Mouse (Mus musculus) neural tube, embryonic 12.5 days (tissue): ENCODE measurements around the gene Robo2. TPM values are rescaled to one million over a fixed set of nuclear protein-coding genes. Genes with fewer than 3 reads are reported as not detected.

Experiments
- ATAC-seq: fragments of 200-750 bp; cut with Nextera tagmentation; 2 replicates; pipeline ENCODE4 v1.8.0; 2017; ENCODE audit warnings: low read depth, mild to moderate bottlenecking, moderate TSS enrichment, moderate library complexity; ENCODE audit not compliant: low FRiP score
- H3K27ac ChIP-seq: fragments of 300-500 bp; sonication (generic); 2 replicates; pipeline ENCODE4 v1.5.1; 2016
- H3K27me3 ChIP-seq: fragments of 300-500 bp; sonication (generic); replicated peaks from 2 replicates; pipeline ENCODE4 v1.6.1; 2016; ENCODE audit warnings: mild to moderate bottlenecking
- H3K36me3 ChIP-seq: fragments of 300-500 bp; sonication (generic); 2 replicates; pipeline ENCODE4 v1.6.1; 2016; ENCODE audit warnings: mild to moderate bottlenecking
- H3K4me1 ChIP-seq: fragments of 300-500 bp; sonication (generic); 2 replicates; pipeline ENCODE4 v1.6.1; 2016
- H3K4me2 ChIP-seq: fragments of 300-500 bp; sonication (generic); replicated peaks from 2 replicates; pipeline ENCODE4 v1.6.1; 2016; ENCODE audit warnings: mild to moderate bottlenecking
- H3K4me3 ChIP-seq: fragments of 300-500 bp; sonication (generic); 2 replicates; pipeline ENCODE4 v1.5.1; 2016
- H3K9ac ChIP-seq: fragments of 300-500 bp; sonication (generic); 2 replicates; pipeline ENCODE4 v1.6.1; 2016; ENCODE audit warnings: mild to moderate bottlenecking
- H3K9me3 ChIP-seq: fragments of 300-500 bp; sonication (generic); 2 replicates; pipeline ENCODE4 v1.6.1; 2016; ENCODE audit warnings: mild to moderate bottlenecking
- WGBS: fragments of 180-500 bp; shearing (Covaris S2); methylation state at CpG from one replicate; pipeline ENCODE4 v1.1.7; 2016; 5-methylcytosine and 5-hydroxymethylcytosine counted together
- polyA plus RNA-seq: library from polyadenylated mRNA; unstranded; fragments of >200 nt; fragmentation: Nextera tagmentation; extraction: Ambion mirVana; gene quantifications from 2 replicates; pipeline ENCODE4 v1.2.1, GENCODE M21; 2016

Robo2 gene
- polyA plus RNA-seq, 1 experiment from 2014 or later: 64.0 TPM

DNA sequence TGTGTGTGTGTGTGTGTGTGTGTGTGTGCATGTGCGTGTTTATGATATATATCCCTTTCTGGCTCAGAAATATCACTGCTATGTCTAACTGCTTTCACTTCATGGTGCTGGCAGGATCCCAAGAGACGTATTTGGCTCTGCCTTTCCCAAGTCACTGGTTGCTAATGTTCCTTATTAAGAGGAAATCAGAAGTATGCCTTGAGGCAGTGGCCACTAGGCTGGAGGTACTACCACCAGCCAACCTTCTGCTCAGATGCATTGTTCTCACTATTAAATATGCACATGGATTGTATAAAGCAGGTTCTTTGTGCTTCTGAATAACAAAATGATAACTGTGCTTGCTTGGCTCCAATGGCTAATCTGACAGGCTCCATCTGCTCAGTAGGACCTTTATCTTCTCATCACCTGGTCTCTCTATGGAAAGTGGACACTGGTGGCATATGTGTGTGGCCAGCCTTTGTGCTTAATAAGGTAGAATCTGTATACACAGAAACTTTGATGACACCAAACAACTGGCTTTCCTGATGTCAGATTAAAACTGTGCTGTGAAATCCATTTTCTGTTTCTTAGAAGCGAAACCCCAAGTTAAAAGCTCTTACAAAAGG is 229.0 kb downstream of the Robo2 start:
- WGBS: 80% methylated on average over 3 of the region's 3 CpGs
- H3K4me1 ChIP-seq: peaks cover 8% of the 10 kb centered on the region
- H3K27me3 ChIP-seq: no peaks in the 10 kb centered on the region
- H3K27ac ChIP-seq: no peak overlapping the region
- H3K36me3 ChIP-seq: no peaks in the 10 kb centered on the region
- ATAC-seq: no peak
- H3K9me3 ChIP-seq: no peaks in the 10 kb centered on the region
- no peak overlapping the region for H3K4me3 ChIP-seq
- H3K4me2 ChIP-seq: no peak overlapping the region
- no peak overlapping the region for H3K9ac ChIP-seq

DNA sequence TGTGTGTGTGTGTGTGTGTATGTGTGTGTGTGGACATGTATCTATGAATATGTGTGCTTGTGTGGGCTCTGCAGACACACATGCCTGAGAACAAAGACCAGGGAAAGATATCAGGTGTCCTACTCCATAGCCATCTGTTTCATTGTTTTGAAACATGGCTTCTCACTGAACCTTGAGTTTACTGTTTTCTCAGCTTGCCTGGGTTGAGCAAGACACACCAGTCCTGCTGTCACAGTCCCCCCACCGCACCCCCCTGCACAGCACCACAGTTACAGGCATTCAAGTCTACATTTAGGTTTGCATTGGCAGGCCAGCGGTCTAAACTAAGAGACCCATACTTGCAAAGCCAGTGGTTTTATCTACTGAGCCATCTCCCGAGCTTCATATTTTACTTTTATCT is 239.0 kb downstream of the Robo2 start:
- H3K4me1 ChIP-seq: no peaks in the 10 kb centered on the region
- H3K36me3 ChIP-seq: no peaks in the 10 kb centered on the region
- H3K27me3 ChIP-seq: no peaks in the 10 kb centered on the region
- no peak for ATAC-seq
- no peak overlapping the region for H3K4me3 ChIP-seq
- H3K4me2 ChIP-seq: no peak overlapping the region
- no peak overlapping the region for H3K27ac ChIP-seq
- H3K9ac ChIP-seq: no peak overlapping the region
- 74% methylated on average over 3 of the region's 3 CpGs for WGBS
- no peaks in the 10 kb centered on the region for H3K9me3 ChIP-seq

DNA sequence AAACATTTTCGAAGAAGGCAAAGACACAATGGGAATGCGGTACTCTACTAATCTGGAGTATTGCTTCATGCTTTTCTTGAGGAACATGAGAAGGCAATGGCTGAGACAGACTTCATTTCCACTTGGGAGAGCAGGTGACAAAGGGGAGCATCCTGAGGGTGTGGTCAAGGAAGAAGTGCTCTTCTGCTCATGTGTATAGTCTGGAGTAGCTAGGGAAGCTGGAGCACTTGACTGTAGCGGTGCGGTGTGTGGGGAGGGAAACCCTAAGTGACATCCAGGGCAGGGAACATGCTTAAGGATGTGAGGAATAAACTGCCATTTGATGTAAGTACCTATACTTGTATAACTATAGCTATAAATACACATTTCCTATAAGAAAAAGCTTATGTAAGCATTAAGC is 242.0 kb downstream of the Robo2 start:
- ATAC-seq: no peak
- H3K9me3 ChIP-seq: no peaks in the 10 kb centered on the region
- 97% methylated on average over 4 of the region's 4 CpGs for WGBS

DNA sequence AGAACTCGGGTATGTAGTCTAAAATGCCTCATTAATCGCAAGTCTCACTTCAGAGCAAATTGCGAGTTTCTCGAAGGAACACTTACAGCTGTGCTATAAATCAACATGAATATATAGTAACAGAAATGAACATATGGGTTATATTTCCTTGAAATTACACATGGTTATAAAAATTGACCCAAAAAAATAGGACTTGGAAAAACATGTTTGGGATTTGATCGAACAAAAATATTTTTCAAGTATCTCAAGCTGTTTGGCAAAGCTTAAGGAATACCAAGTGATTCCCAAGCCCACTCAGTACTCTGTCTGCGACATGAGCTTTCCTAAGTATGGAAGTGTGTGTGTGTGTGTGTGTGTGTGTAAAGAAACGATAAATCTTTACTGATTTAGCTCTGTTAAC is 242.5 kb downstream of the Robo2 start:
- WGBS: 76% methylated on average over 7 of the region's 7 CpGs
- H3K9ac ChIP-seq: no peak overlapping the region
- no peak for ATAC-seq
- no peak overlapping the region for H3K4me2 ChIP-seq
- no peaks in the 10 kb centered on the region for H3K27me3 ChIP-seq
- H3K4me1 ChIP-seq: no peaks in the 10 kb centered on the region
- H3K9me3 ChIP-seq: no peaks in the 10 kb centered on the region
- H3K36me3 ChIP-seq: no peaks in the 10 kb centered on the region
- no peak overlapping the region for H3K27ac ChIP-seq
- H3K4me3 ChIP-seq: no peak overlapping the region

More for the DNA sequence above, 242.0 kb downstream of the Robo2 start:
- Histone ChIP-seq H3K36me3 (no peaks in the 10 kb centered on the region), H3K4me2 (no peak overlapping the region), H3K4me1 (no peaks in the 10 kb centered on the region), H3K27ac (no peak overlapping the region), H3K27me3 (no peaks in the 10 kb centered on the region), H3K4me3 (no peak overlapping the region), H3K9ac (no peak overlapping the region)

DNA sequence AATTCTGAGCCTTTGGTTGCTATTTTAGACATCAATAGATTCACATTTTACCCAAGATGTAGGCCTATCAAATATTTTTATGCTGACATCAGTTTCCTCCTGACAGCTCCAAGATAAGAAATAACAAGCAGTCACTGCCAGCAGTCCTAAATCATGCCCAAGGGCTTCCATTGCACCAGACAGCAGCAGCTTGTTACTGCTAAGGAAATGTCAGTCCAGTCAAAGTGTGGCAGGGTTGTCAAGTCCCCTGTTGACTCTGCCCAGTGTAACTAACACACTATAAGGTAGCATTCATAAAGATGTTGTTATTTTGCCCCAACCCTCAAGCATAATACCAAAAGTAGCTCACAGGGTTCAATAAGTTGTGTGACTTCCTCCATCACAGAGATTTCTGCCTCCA is 243.8 kb downstream of the Robo2 start:
- H3K9ac ChIP-seq: no peak overlapping the region
- H3K27ac ChIP-seq: no peak overlapping the region
- no peaks in the 10 kb centered on the region for H3K4me1 ChIP-seq
- ATAC-seq: no peak
- H3K27me3 ChIP-seq: no peaks in the 10 kb centered on the region
- H3K4me3 ChIP-seq: no peak overlapping the region
- H3K9me3 ChIP-seq: no peaks in the 10 kb centered on the region
- no peak overlapping the region for H3K4me2 ChIP-seq
- no peaks in the 10 kb centered on the region for H3K36me3 ChIP-seq

DNA sequence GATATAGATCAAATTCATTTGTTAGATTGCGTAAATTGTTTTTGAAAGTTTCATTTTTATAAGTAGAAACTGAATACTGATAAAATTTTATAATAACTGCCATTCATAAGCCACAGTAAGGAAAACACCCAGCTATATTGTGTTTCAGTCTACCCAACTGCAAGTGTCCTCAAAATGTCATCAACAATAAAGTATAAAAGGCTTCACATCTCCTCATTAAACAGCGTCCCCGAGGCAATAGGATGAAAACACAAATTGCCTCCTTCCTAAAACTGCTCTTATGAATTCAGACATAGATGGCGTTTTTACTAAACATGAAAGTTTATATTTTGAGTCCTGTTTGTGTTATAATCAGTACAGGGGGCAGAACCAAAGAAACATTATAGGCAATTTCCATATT is 249.6 kb downstream of the Robo2 start:
- Histone ChIP-seq H3K27me3 (no peaks in the 10 kb centered on the region), H3K27ac (no peak overlapping the region), H3K9ac (no peak overlapping the region), H3K4me2 (no peak overlapping the region), H3K36me3 (no peaks in the 10 kb centered on the region), H3K4me1 (no peaks in the 10 kb centered on the region), H3K9me3 (no peaks in the 10 kb centered on the region), H3K4me3 (no peak overlapping the region)
- ATAC-seq: no peak
- 90% methylated on average over 4 of the region's 4 CpGs for WGBS

DNA sequence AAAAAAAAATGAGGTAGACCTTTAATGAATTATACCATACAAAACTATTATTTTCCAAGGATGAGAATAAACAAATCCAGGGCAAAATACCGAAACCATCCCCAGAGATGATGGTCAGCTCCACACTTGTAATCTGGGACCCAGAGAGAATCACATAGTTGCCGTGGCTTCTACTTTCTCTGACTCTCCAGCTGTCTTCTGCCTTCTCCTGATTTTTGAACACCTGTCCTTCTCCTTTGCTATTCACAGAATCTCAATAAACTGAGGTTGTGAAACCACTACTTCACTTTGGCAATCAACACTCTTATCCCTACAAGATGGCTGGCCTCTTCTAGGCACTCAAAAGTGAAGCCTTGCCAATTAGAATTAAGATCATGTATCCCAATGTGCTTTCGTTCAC is 252.4 kb downstream of the Robo2 start:
- H3K9ac ChIP-seq: no peak overlapping the region
- H3K4me3 ChIP-seq: no peak overlapping the region
- no peak for ATAC-seq
- no peak overlapping the region for H3K4me2 ChIP-seq
- 90% methylated on average over 3 of the region's 3 CpGs for WGBS
- no peaks in the 10 kb centered on the region for H3K36me3 ChIP-seq
- no peaks in the 10 kb centered on the region for H3K27me3 ChIP-seq
- no peaks in the 10 kb centered on the region for H3K4me1 ChIP-seq
- H3K9me3 ChIP-seq: no peaks in the 10 kb centered on the region
- H3K27ac ChIP-seq: no peak overlapping the region

DNA sequence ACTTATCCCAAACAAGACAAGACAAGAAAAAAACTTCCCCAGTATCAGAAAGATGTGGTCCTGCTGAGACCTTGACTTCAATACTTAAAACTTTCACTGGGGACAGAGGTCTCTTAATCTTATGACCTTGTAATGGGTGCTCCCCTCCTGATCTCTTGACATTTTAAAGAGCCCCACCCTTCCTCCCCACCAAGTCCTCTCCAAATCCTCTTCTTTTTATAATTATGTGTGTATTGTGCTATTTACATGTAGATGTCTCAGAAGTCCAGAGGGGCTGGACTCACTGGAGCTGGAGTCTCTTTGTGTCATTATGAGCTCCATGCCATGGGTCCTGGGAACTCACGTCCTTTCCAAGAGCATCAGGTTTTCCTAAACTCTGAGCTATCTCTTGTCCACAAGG is 275.4 kb downstream of the Robo2 start:
- WGBS: 89% methylated on average over 1 of the region's 1 CpGs
- Histone ChIP-seq H3K36me3 (no peaks in the 10 kb centered on the region), H3K27me3 (no peaks in the 10 kb centered on the region), H3K4me3 (no peak overlapping the region), H3K9ac (no peak overlapping the region), H3K4me2 (no peak overlapping the region), H3K4me1 (no peaks in the 10 kb centered on the region), H3K9me3 (no peaks in the 10 kb centered on the region), H3K27ac (no peak overlapping the region)
- ATAC-seq: no peak

DNA sequence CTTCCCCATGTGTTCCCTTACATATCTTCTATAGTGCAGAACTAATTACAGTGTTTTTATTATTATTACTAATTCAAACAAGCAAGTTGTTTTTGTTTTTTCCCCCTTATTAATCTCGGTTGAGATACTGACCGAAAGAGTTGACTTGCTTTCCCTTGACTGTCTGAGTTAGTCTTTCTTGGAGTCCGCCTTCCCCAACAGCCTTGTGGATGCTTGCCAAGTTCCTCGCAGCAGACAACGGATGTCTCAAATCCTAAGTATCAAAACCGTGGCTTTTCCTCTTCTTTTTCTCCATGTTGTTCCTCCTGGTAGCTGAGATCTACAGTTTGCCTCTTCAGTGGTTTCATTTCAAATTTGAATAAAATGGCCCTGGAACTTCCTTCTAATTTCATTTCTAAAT is 278.8 kb downstream of the Robo2 start:
- 91% methylated on average over 6 of the region's 6 CpGs for WGBS
- Histone ChIP-seq H3K9ac (no peak overlapping the region), H3K4me3 (no peak overlapping the region), H3K4me2 (no peak overlapping the region), H3K27ac (no peak overlapping the region), H3K4me1 (no peaks in the 10 kb centered on the region), H3K9me3 (no peaks in the 10 kb centered on the region), H3K36me3 (no peaks in the 10 kb centered on the region), H3K27me3 (no peaks in the 10 kb centered on the region)
- no peak for ATAC-seq

DNA sequence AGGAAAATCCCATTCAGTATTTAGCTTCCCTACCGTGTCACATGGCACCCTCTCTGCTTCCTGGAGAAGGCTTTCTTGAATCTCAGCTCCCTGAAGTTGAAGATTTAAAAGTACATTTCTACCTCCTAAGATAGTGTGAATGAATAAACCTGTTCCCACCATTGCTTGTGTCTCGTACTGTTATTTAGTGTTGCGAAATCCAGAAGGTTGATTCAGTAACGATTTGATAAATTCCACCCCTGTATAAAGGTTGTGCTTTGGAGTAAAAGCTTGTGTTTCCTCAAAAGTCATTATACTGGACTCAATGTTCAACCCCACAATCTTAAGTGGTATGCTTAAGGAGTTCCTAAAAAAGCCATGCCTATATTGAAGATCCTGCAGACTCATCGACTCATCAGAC is 280.3 kb downstream of the Robo2 start:
- ATAC-seq: no peak
- 95% methylated on average over 5 of the region's 5 CpGs for WGBS

DNA sequence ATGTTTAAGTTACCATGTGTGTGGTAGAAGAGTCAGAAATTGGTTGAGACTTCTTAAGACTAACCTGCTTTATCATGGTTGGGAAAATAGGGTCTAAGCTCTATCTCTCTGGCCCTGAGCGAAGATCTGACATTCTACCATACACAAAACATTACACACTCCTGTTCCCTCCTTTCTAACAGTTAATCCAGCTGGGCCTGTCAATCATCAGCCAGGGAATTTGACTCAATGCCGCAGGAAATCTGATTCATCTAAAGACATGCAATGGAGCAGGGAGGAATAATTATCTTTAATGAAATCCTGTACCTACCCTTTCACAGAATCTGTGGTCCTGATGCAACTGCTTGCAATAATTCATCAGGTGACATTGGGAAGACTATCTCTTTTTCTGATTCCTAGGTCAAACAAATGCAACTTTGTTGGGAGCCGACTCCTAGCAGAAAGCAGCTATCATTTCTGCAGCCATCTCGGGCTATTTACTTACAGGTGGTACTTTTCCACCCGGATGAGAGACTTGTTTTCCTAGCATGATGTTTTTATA is 283.1 kb downstream of the Robo2 start:
- no peak for ATAC-seq
- 91% methylated on average over 5 of the region's 5 CpGs for WGBS

More for the DNA sequence above, 280.3 kb downstream of the Robo2 start:
- Histone ChIP-seq H3K4me1 (no peaks in the 10 kb centered on the region), H3K9ac (no peak overlapping the region), H3K36me3 (no peaks in the 10 kb centered on the region), H3K4me3 (no peak overlapping the region), H3K9me3 (no peaks in the 10 kb centered on the region), H3K27me3 (no peaks in the 10 kb centered on the region), H3K27ac (no peak overlapping the region), H3K4me2 (no peak overlapping the region)

DNA sequence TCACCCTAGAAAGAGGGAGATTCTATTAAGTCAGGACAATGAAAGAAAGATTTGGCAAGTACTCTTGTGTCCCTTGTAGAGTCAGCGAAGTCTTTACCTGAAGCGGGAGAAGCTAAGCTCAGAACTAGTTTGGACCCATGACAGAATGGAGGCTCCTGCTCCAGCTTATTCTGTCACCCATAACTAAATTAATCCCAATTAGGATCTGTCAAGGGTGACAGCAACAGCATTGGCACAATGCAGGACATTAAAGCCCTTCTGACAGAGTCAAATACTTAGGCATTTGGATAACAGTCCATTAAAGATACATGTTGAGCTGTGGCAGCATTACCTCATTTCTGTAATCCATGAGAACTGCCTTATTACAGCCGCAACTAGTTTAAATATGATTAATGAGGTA is 298.5 kb downstream of the Robo2 start:
- ATAC-seq: no peak

More for the DNA sequence above, 283.1 kb downstream of the Robo2 start:
- H3K4me2 ChIP-seq: no peak overlapping the region
- H3K9ac ChIP-seq: no peak overlapping the region
- H3K27ac ChIP-seq: no peak overlapping the region
- no peaks in the 10 kb centered on the region for H3K36me3 ChIP-seq
- no peaks in the 10 kb centered on the region for H3K9me3 ChIP-seq
- no peaks in the 10 kb centered on the region for H3K4me1 ChIP-seq
- no peaks in the 10 kb centered on the region for H3K27me3 ChIP-seq
- H3K4me3 ChIP-seq: no peak overlapping the region

DNA sequence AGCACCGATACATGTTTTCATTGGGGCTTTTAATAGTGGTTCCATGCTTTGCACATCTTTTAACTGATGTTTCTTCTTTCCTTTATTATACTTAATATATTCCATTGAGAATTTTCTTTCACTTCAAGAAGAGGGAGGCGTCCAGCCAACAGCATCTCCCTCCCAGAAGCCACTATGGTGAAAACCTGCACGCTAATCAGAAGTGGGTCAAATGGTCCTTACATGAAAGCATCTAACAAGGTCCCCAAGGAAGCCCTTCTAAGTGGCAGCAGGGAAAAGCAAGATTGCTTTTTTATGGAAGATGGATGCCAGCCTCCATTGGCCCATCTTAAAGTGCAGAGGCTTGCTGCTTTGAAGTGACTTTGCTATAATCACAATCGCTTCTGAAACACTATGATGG is 300.5 kb downstream of the Robo2 start:
- Histone ChIP-seq H3K4me3 (no peak overlapping the region), H3K9ac (no peak overlapping the region), H3K4me1 (no peaks in the 10 kb centered on the region), H3K36me3 (no peaks in the 10 kb centered on the region), H3K27ac (no peak overlapping the region), H3K4me2 (no peak overlapping the region), H3K27me3 (no peaks in the 10 kb centered on the region), H3K9me3 (no peaks in the 10 kb centered on the region)
- WGBS: 82% methylated on average over 4 of the region's 4 CpGs
- no peak for ATAC-seq

More for the DNA sequence above, 298.5 kb downstream of the Robo2 start:
- H3K36me3 ChIP-seq: no peaks in the 10 kb centered on the region
- H3K9ac ChIP-seq: no peak overlapping the region
- H3K4me1 ChIP-seq: no peaks in the 10 kb centered on the region
- H3K9me3 ChIP-seq: no peaks in the 10 kb centered on the region
- H3K27me3 ChIP-seq: no peaks in the 10 kb centered on the region
- H3K27ac ChIP-seq: no peak overlapping the region
- H3K4me2 ChIP-seq: no peak overlapping the region
- WGBS: 95% methylated on average over 3 of the region's 3 CpGs
- no peak overlapping the region for H3K4me3 ChIP-seq
